Mouse (Mus musculus) ES-Bruce4 (cell line): ENCODE data around the gene Hdgfl3. TPM values are rescaled to one million over a fixed set of nuclear protein-coding genes. Genes with fewer than 3 reads are reported as not detected.

Experiments used
- H3K27ac ChIP-seq: 2 replicates; pipeline ENCODE4 v1.5.1; 2012; ENCODE audit warnings: low read length, inconsistent platforms; ENCODE audit not compliant: insufficient read depth
- H3K27me3 ChIP-seq: 2 replicates; pipeline ENCODE4 v1.6.1; 2012; ENCODE audit warnings: mild to moderate bottlenecking, low read length, inconsistent platforms; ENCODE audit not compliant: control insufficient read depth, poor library complexity, insufficient read depth, severe bottlenecking
- H3K36me3 ChIP-seq: 2 replicates; pipeline ENCODE4 v1.6.1; 2012; ENCODE audit warnings: inconsistent platforms, mild to moderate bottlenecking, low read length, moderate library complexity; ENCODE audit not compliant: control insufficient read depth, poor library complexity, insufficient read depth, severe bottlenecking
- H3K4me1 ChIP-seq: one replicate; pipeline ENCODE4 v1.8.1; 2011; ENCODE audit warnings: low read length; ENCODE audit not compliant: control insufficient read depth, insufficient read depth
- H3K4me3 ChIP-seq: 2 replicates; pipeline ENCODE4 v1.5.1; 2011; ENCODE audit warnings: low read depth, mild to moderate bottlenecking, low read length
- H3K9ac ChIP-seq: 2 replicates; pipeline ENCODE4 v1.6.1; 2012; ENCODE audit warnings: low read depth, mild to moderate bottlenecking, inconsistent platforms; ENCODE audit not compliant: poor library complexity, severe bottlenecking
- H3K9me3 ChIP-seq: replicated peaks from 2 replicates; pipeline ENCODE4 v1.6.1; 2012; ENCODE audit warnings: mild to moderate bottlenecking, low read length, inconsistent platforms; ENCODE audit not compliant: control insufficient read depth, poor library complexity, insufficient read depth, severe bottlenecking
- CTCF ChIP-seq: IDR thresholded peaks from one replicate; pipeline ENCODE4 v1.8.1; 2011; ENCODE audit warnings: low read depth, low read length
- EP300 ChIP-seq: IDR thresholded peaks from 2 replicates; pipeline ENCODE4 v1.6.1; 2011; ENCODE audit warnings: low read depth, low read length; ENCODE audit not compliant: insufficient read depth
- POLR2A ChIP-seq: IDR thresholded peaks from one replicate; pipeline ENCODE4 v1.8.1; 2011; ENCODE audit warnings: low read length; ENCODE audit not compliant: insufficient read depth
- polyA plus RNA-seq: library from polyadenylated mRNA; stranded (reverse); fragments of >200 nt; gene quantifications from 2 replicates; pipeline ENCODE4 v1.2.4, GENCODE M21; 2011; ENCODE audit warnings: low read depth; ENCODE audit not compliant: missing spikeins, insufficient read depth, insufficient read length

Gene Hdgfl3
- polyA plus RNA-seq, 1 experiment: 8.3 TPM

DNA sequence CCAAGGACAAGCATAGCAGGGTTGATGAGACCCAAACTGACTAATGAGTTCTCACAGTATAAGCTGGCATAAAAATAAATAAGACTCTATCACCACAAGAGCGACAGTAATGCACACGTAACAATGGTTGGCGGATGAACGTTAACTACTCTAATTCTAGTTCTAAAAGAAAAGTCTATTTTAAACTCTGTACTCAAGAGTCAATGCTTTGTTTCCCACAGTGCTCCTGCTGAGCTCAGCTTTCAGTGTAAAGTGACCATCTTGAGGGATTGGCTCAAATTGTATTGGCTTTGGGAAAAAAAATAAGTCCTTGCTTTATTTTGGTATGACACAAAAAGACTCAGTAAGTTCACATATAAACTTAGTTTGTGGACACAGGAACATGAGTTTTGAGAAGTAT, 49.1 kb downstream of the Hdgfl3 start:
- Histone ChIP-seq H3K9ac (no peak overlapping the region), H3K27ac (no peak overlapping the region), H3K9me3 (no peaks in the 10 kb centered on the region), H3K4me1 (no peaks in the 10 kb centered on the region), H3K36me3 (no peaks in the 10 kb centered on the region), H3K4me3 (no peak overlapping the region), H3K27me3 (no peaks in the 10 kb centered on the region)
- no peak for TF ChIP-seq EP300
- TF ChIP-seq CTCF: no peak
- no peak for TF ChIP-seq POLR2A

DNA sequence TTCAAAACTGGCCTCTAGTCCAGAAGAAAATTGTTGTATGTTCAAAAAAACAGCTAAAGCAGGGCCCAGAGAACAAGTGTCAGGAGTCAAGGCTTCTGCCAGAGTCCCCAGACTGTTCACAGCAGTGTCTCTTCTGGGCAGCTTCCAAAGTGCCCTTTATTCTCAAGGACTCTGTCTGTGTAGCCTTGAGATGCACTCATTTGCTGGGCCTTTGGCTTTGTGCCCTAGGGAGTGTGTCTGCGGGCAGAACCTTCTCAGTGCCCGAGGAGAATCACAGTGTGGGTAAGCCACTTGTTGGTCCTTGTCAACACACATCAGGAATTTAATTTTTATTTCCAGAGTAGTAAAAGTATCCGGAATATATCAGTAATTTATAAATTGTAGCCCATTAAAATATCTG, 52.7 kb downstream of the Hdgfl3 start:
- Histone ChIP-seq H3K27ac (no peak overlapping the region), H3K36me3 (no peaks in the 10 kb centered on the region), H3K4me3 (no peak overlapping the region), H3K27me3 (no peaks in the 10 kb centered on the region), H3K9ac (no peak overlapping the region), H3K9me3 (no peaks in the 10 kb centered on the region), H3K4me1 (no peaks in the 10 kb centered on the region)
- TF ChIP-seq EP300 (no peak), POLR2A (no peak), CTCF (no peak)

DNA sequence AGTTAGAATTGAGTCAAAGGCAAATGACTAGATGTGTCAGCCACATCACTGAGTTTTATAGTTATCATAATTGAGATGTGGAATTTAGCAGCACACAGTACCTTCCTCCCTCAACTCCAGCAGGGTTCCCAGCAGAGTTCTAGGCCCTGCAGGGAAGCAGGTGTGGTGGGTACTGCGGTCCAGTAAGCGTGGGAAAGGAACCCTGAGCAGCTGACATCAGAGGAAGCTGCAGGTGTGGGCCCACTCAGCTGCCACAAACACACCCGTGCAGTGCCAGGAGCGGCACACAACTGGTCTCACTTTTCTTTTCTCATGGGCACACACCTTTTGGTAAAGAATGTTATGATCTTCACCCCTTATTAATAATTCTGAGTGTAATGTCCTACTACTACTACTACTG, 53.5 kb downstream of the Hdgfl3 start:
- Histone ChIP-seq H3K4me1 (no peaks in the 10 kb centered on the region), H3K27me3 (no peaks in the 10 kb centered on the region), H3K4me3 (no peak overlapping the region), H3K9ac (no peak overlapping the region), H3K27ac (no peak overlapping the region), H3K36me3 (no peaks in the 10 kb centered on the region), H3K9me3 (no peaks in the 10 kb centered on the region)
- TF ChIP-seq EP300 (no peak), POLR2A (no peak), CTCF (no peak)

DNA sequence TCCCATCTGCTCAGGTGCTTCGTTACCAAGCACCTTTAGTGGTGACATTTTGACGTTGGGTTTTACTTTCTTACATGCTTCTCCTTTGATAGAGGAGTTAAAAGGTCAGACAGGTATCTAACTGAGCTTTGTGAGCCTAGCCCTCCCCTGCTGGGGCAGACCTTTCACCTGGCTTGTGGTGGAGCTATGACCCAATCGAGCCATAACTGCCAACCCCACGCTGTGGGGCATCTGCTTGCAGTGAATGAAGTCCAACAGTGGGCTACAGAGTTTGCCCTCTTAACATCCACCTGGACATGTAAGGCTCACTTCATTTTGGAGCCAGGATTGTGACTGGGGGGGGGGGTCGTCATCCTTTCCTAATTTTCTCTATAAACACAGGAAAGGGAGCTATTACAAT, 54.0 kb downstream of the Hdgfl3 start:
- Histone ChIP-seq H3K4me1 (no peaks in the 10 kb centered on the region), H3K9ac (no peak overlapping the region), H3K27me3 (no peaks in the 10 kb centered on the region), H3K4me3 (no peak overlapping the region), H3K9me3 (no peaks in the 10 kb centered on the region), H3K36me3 (no peaks in the 10 kb centered on the region), H3K27ac (no peak overlapping the region)
- TF ChIP-seq POLR2A (no peak), CTCF (no peak), EP300 (no peak)

DNA sequence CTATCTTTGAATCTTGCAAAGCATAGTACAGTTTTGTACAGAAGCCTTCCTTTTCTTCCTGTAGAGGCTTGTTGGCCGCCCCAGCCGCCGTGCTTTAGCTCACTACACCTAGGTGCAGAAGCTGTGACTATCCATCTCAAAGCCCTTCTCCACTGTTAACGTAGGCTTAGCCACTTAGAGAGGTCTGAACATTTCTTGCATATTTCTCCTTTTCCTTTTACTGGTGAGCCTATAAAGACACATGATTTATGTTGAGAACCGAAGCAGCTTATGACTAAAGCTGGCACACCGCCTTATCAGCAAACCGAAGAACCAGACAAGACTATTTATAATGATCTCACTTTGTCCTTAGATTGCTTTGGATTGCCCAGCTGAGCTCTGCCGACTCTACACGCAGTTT, 58.9 kb downstream of the Hdgfl3 start:
- H3K27me3 ChIP-seq: no peaks in the 10 kb centered on the region
- H3K4me1 ChIP-seq: no peaks in the 10 kb centered on the region
- TF ChIP-seq EP300 (no peak), CTCF (no peak), POLR2A (no peak)
- H3K27ac ChIP-seq: no peak overlapping the region
- no peak overlapping the region for H3K4me3 ChIP-seq
- no peaks in the 10 kb centered on the region for H3K9me3 ChIP-seq
- H3K9ac ChIP-seq: no peak overlapping the region
- H3K36me3 ChIP-seq: no peaks in the 10 kb centered on the region

DNA sequence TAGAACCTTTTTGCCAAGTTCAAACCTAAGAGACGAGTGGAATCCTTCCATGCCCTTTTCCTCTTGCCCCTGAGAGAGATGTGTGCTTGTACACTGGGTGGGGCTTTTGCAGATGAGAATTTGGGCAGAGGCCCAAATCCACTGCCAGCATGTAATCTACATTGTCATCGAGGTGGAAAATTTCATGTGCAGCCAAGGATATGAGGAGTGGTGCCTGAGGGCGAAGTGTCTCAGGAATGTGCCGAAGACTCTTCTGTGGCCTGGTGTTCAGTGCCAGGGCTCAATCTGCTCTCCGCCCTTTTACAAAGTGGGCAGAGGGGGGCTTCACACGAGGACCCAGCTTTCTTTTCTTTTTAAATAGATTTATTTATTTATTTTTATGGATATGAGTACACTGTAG, 59.6 kb downstream of the Hdgfl3 start:
- H3K36me3 ChIP-seq: no peaks in the 10 kb centered on the region
- no peaks in the 10 kb centered on the region for H3K27me3 ChIP-seq
- TF ChIP-seq POLR2A (no peak), CTCF (no peak), EP300 (no peak)
- H3K4me3 ChIP-seq: no peak overlapping the region
- H3K9ac ChIP-seq: no peak overlapping the region
- H3K4me1 ChIP-seq: no peaks in the 10 kb centered on the region
- no peak overlapping the region for H3K27ac ChIP-seq
- H3K9me3 ChIP-seq: no peaks in the 10 kb centered on the region

DNA sequence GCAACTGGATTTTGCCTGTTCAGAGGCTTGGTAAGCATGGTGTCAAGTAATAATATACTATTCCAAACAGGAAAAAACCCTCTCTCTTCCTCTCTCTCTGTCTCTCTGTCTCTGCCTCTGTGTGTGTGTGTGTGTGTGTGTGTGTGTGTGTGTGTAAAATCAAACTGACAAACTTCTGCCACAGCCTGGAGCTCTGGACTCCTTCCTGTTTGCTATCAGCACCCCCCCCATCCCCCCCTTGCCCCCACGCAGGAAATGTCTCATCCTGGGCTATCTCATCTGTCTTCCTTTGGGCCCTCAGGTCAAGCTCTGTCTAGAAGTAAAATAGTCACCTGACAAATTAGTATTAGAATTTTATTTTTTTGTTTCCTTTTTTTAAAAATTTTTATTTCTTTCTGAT, 60.5 kb downstream of the Hdgfl3 start:
- H3K27ac ChIP-seq: no peak overlapping the region
- TF ChIP-seq POLR2A: no peak
- TF ChIP-seq CTCF: no peak
- no peak for TF ChIP-seq EP300
- H3K9me3 ChIP-seq: no peaks in the 10 kb centered on the region
- no peak overlapping the region for H3K9ac ChIP-seq
- no peaks in the 10 kb centered on the region for H3K36me3 ChIP-seq
- H3K4me3 ChIP-seq: no peak overlapping the region
- H3K27me3 ChIP-seq: no peaks in the 10 kb centered on the region
- H3K4me1 ChIP-seq: no peaks in the 10 kb centered on the region
